Mouse (Mus musculus) stomach, postnatal 0 days (tissue): ENCODE measurements at regions not wholly inside any gene's neighbourhood (a gene's known extent, or its start where the extent isn't known, plus 50 kb on each side); places are given as distances from the start of the nearest gene placed in this dataset.

Experiments
- CTCF ChIP-seq: IDR thresholded peaks from 2 replicates; pipeline ENCODE4 v1.5.1; 2016; ENCODE audit warnings: antibody characterized with exemption, low read depth, mild to moderate bottlenecking, moderate library complexity
- EP300 ChIP-seq: optimal IDR thresholded peaks from 2 replicates; pipeline ENCODE3; 2016; ENCODE audit warnings: antibody characterized with exemption

DNA sequence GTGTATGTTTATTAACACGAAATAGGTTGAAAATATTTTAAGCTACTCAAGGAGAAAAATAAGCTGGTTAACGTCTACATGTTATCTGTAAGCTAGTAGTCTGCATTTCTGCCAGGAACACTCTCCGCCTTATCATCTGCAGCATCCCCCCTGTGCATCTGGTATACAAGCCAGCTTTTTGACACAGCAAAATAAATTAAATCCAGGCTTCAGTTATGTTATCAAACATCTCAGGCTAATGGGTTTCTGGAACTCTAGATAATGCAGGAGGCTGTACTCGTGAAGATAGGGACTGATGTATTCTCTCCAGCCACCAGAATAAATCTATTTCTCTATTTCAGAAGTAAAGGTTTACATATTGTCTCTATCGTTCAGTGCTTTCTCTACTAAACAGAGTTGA is 1138.5 kb downstream of the Basp1 start:
- TF ChIP-seq EP300 (no peak), CTCF (no peak)
